ENCODE assay signal across 12 mouse cellular contexts in genomic region chr7:132365703-132366384, GRCm38 (mm10). TPM values are rescaled to one million over a fixed set of nuclear protein-coding genes. Genes with fewer than 3 reads are reported as not detected.
DNase-seq lines count a peak whose midpoint lies in the region; ATAC-seq lines count a peak whose summit lies in the region.
"Had no signal": no experiment of that assay in that cellular context is flagged by ENCODE, and none has a peak within 500 bp of the region (broad histone marks: within the 10 kb centered on the region; RNA-seq: fewer than 3 reads in every experiment).

No protein-coding gene starts in this region.

- H3K27ac ChIP-seq in heart, embryonic 15.5 days: peak overlapping the region; percentile 26; the same call in 1 of the 2 replicates
- no peak overlapping the region for H3K27ac ChIP-seq in heart, embryonic 11.5 days (ENCODE audit: low read depth, low read length)
- H3K27ac ChIP-seq: liver, embryonic 14.5 days had no signal

- H3K9me3 ChIP-seq in heart, embryonic 15.5 days (replicated peaks): no peaks in the 10 kb centered on the region
- no peaks in the 10 kb centered on the region for H3K9me3 ChIP-seq in heart, embryonic 11.5 days (replicated peaks; ENCODE audit: control insufficient read depth, low read length)

- no peaks in the 10 kb centered on the region for H3K27me3 ChIP-seq in heart, embryonic 15.5 days
- no peaks in the 10 kb centered on the region for H3K27me3 ChIP-seq in heart, embryonic 11.5 days (ENCODE audit: control insufficient read depth, insufficient read depth, low read length)

- H3K9ac ChIP-seq in heart, embryonic 15.5 days: no peak overlapping the region
- H3K9ac ChIP-seq in heart, embryonic 11.5 days (ENCODE audit: low read depth, low read length): no peak overlapping the region
- H3K9ac ChIP-seq: liver, embryonic 14.5 days had no signal

- H3K4me2 ChIP-seq in heart, embryonic 15.5 days: no peak overlapping the region
- H3K4me2 ChIP-seq in heart, embryonic 11.5 days: no peak overlapping the region

- H3K4me3 ChIP-seq in heart, embryonic 15.5 days: no peak overlapping the region
- no peak overlapping the region for H3K4me3 ChIP-seq in heart, embryonic 11.5 days (ENCODE audit: low read depth, low read length)

- H3K4me1 ChIP-seq in heart, embryonic 15.5 days (replicated peaks): peaks cover 13% of the 10 kb centered on the region
- H3K4me1 ChIP-seq in heart, embryonic 11.5 days (ENCODE audit: control insufficient read depth, insufficient read depth, low read length): no peaks in the 10 kb centered on the region; the same call in 1 of the 2 replicates

- DNase-seq in natural killer cell, adult 2 months (ENCODE audit: low spot score in 2 of 2): peak; percentile 66 to 67
- peak; percentile 56 to 58 for DNase-seq in thymus, postnatal 36 days
- no peak for DNase-seq in layer of hippocampus, adult 8-10 months (ENCODE audit: low spot score in 2 of 2)
- no peak for DNase-seq in right cerebral cortex, postnatal 25 days
- DNase-seq in retina, postnatal 1 day: no peak
- DNase-seq: cerebellum, adult 11-12 months; kidney, adult 11 months; right cerebral cortex, adult 18-20 months had no signal

- ATAC-seq in heart, embryonic 15.5 days (replicated peaks; ENCODE audit: insufficient number of reproducible peaks, insufficient read depth, low FRiP score, low read depth): 0 out of 2 replicates have a peak, but pooled peaks have one; percentile 15
- no peak for ATAC-seq in heart, embryonic 11.5 days (replicated peaks; ENCODE audit: insufficient number of reproducible peaks, low FRiP score, low TSS enrichment)
- ATAC-seq in hematopoietic stem cell, adult 5-6 weeks (replicated peaks in 1 of 2; ENCODE audit: insufficient read depth in 1 of 2, low FRiP score in 2 of 2, low TSS enrichment in 1 of 2, low read depth in 1 of 2, poor library complexity in 2 of 2, severe bottlenecking in 2 of 2): peak; percentile 78 to 81

- H3K36me3 ChIP-seq in heart, embryonic 15.5 days: no peaks in the 10 kb centered on the region
- H3K36me3 ChIP-seq in heart, embryonic 11.5 days (ENCODE audit: control insufficient read depth, insufficient read depth, low read length): no peaks in the 10 kb centered on the region

- WGBS in heart, embryonic 15.5 days: 45% methylated on average over 5 of the region's 5 CpGs
- WGBS in heart, embryonic 11.5 days (ENCODE audit: insufficient replicate concordance): 44% methylated on average over 5 of the region's 5 CpGs

RNA-seq across cellular contexts. Expression of gene Chst15, which starts 48.8 kb away (rescaled TPM):
- 4.4 and 6.8 TPM in 2 replicates for polyA plus RNA-seq in heart, embryonic 15.5 days (2015; fragmentation: Nextera tagmentation; extraction: Ambion mirVana)
- polyA plus RNA-seq in heart, embryonic 11.5 days (2014; fragmentation: Nextera tagmentation; extraction: Ambion mirVana): 2.4 and 3.3 TPM in 2 replicates
- 14.7 and 14.9 TPM in 2 replicates for total RNA-seq in hematopoietic stem cell, adult 5-6 weeks (2017)
- 10 to 100 TPM; 43.0 to 51.0 (median 47.8) TPM for total RNA-seq in layer of hippocampus, adult 8-10 months (2022)

Comparison
In these comparisons a context has a peak if more than half of its experiments do, and no peak if none do; other contexts are left out.
1. DNase-seq: peak in natural killer cell, adult 2 months (2 of 2) and thymus, postnatal 36 days (2 of 2); none in layer of hippocampus, adult 8-10 months (0 of 2), right cerebral cortex, postnatal 25 days (single experiment) and retina, postnatal 1 day (single experiment).